Mouse (Mus musculus) megakaryocyte, embryonic 14.5 days (primary cell): ENCODE results near the gene Arhgdib.

ENCODE experiments used
- FLI1 ChIP-seq: IDR thresholded peaks from 2 replicates; pipeline ENCODE4 v1.6.1; 2012; ENCODE audit warnings: low read length, inconsistent platforms, mixed read lengths
- GATA1 ChIP-seq: IDR thresholded peaks from 3 replicates; pipeline ENCODE4 v1.6.1; 2012; ENCODE audit warnings: mixed read lengths, low read length, inconsistent platforms, borderline replicate concordance

GRCm38 (mm10) chr6:136934068-136934467 lies 7.6 kb downstream of the Arhgdib start:
- no peak for TF ChIP-seq GATA1
- TF ChIP-seq FLI1, result no peak
